Mouse (Mus musculus): ENCODE measurements around the gene Znhit1.
"Not testable (repeated sequence)": the region's sequence is repeated elsewhere in the genome, so short reads cannot be mapped to it uniquely, and the experiment has no call there.

Znhit1 gene

DNA sequence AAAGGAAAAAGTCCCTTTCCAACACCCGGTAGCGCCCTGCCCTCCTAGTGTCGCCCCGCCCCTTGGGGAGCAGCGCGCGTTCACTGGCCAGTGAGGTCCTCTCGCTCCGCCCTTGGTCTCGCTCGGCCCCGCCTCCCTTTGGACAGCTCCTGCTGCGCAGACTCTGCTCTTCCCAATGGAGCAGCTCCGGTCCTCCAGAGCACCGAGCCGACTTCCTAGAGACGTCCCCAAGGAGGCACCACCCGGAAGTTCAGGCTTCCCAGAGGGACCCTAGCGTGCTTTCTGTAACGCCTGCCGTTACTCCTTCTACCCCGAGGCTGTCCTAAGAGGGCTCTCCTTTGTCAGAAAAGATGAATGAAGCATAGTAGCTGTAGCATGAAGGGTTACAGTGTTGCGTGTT is 34.8 kb downstream of the Znhit1 start, which contains the start of gene Fis1:
Gene Fis1, plus strand, starts transcription at position 261 of the 400 bp plus-strand sequence.
- peak; percentile 97 for DNase-seq (ENCODE audit: low spot score in 2 of 2)

DNA sequence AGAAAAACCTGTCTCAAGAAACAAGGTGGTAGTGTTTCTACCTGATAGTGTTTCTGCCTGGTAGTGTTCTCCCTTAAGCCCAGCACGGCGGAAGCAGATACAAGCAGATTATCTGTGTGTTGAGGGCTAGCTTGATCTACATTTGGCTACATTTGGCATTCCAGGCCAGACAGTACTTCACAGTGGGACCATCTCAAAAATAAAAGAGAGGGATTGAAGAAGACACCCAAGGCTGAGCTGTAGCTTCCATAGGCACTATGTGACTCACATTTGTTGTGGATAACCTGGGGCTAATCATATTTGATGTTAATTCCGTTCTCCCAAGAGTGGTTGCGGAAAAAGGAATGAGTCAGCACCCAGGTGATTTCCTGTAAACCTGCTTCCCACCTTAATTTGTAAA is 35.7 kb downstream of the Znhit1 start:
- no peak for DNase-seq (ENCODE audit: low spot score in 2 of 2)

DNA sequence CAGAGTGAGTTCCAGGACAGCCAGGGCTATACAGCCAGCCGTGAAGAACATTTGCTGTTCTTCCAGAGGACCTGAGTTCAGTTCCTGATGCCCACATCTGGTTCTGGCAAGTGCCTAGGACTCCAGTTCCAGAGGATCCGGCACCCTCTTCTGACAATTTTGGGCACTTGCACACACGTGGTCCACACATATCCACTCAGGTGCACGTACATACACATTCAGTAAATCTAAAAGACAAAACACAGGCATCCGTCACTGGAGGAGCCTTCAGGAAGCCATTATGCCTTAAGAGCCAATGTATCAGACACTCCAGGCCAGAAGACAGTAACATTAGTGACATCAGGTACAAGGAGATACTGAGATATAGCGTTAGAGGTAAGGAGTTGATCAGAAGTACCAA is 37.3 kb downstream of the Znhit1 start:
- no peak for DNase-seq (ENCODE audit: low spot score in 2 of 2)

DNA sequence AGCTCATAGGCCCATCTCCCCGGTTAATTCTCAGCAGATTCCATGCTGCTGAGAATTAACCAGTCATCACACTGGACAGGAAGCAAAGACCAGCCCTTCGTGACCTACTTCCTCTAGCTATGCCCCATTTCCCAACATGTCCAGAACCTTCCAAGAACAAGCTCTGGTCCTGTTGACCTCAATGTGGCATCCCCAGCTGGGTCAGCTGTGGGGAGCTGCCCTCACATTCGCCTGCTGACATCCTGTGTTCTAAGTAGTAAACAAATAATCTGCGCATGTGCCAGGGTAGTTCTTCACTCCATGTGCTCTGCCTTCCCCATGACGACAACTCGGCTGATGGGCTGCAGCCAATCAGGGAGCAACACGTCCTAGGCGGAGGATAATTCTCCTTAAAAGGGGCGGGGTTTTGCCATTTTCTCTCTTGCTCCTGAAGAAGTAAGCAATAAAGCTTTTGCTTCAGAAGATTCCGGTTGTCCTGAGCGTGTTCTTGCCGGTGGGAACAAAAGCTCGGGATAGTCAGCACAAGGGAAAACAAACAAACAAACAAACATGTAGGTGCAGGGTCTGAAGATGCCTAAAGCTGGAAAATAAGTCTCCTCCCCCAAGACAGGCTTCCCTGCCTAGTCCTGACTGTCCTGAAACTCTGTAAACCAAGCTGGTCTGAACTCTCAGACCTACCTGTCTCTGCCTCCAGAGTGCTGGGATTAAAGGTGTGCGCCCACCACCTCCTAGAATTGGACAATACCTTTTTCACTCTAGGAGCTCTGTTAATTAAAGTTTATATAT is 38.1 kb downstream of the Znhit1 start:
- DNase-seq (ENCODE audit: low spot score in 2 of 2), result not testable (repeated sequence)

DNA sequence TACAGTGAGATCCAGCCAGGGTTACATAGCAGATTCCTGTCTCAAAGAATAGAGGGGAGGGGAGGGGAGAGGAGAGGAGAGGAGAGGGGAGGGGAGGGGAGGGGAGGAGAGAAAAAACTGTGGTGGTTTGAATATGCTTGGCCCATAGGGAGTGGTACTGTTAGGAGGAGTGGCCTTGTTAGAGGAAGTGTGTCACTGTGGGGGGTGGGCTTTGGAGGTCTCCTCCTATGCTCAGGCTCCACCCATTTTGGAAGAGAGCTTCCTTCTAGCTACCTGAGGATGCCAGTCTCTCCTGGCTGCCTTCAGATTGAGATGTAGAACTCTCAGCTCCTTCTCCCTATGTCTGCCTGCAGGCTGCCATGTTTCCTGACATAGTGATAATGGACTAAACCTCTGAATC is 39.9 kb downstream of the Znhit1 start:
- DNase-seq (ENCODE audit: low spot score in 2 of 2), result no peak

DNA sequence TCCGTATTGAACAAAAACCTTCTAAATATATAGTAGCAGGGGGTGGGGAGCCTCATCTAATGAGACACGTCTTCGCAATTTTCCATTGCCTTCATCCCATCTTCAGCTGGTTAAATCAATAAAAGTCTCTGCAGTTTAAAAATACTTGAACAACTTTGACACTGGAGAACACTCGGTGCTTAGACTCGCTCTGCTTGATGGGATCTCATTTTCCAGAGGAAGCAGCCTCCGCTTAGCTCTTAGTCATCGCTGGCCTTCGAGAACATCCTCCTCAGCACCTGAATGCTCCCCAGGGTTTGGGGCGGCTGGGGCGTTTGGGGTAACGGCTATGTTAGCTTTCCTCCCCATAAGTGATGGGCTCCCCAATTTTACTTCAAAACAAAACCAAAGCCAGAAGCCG is 42.7 kb downstream of the Znhit1 start:
- DNase-seq (ENCODE audit: low spot score in 2 of 2), result no peak

DNA sequence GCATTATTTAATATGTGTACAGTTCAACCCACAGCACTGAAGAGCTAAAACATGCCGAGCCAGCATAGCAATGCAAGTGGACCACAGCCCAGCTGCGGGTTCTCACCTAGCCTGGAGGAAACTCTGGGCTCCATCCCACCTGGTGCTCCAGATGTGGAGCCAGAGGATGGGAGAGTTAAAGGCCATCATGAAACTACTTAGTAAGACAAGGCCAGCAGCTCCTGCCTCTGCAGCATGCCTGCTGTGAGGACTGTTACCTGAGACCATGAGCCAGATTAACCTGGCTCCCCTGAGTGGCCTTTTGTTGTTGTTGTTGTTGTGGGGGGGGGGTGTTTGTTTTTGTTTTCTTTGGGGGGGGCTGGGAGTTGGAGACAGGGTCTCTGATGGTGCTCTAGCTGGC is 44.4 kb downstream of the Znhit1 start:
- no peak for DNase-seq (ENCODE audit: low spot score in 2 of 2)

DNA sequence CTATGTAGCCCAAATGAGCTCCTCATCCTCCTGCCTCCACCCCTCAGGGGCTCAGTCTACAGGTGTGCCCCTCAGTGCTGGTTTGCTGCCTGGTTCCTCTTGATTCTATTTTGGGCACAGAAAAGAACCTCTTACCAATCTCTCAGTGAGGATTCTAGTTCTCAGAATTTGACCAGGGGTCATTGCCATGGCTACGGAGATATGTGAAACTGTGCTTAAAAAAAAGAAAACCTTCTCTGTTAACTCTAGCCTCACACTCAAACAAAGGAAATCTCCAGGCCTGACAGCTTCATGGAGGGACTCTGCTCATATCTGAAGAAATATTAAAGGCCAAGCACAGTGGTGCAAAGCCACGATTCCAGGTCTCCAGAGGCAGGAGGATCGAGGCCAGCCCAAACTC is 45.0 kb downstream of the Znhit1 start:
- no peak for DNase-seq (ENCODE audit: low spot score in 2 of 2)

DNA sequence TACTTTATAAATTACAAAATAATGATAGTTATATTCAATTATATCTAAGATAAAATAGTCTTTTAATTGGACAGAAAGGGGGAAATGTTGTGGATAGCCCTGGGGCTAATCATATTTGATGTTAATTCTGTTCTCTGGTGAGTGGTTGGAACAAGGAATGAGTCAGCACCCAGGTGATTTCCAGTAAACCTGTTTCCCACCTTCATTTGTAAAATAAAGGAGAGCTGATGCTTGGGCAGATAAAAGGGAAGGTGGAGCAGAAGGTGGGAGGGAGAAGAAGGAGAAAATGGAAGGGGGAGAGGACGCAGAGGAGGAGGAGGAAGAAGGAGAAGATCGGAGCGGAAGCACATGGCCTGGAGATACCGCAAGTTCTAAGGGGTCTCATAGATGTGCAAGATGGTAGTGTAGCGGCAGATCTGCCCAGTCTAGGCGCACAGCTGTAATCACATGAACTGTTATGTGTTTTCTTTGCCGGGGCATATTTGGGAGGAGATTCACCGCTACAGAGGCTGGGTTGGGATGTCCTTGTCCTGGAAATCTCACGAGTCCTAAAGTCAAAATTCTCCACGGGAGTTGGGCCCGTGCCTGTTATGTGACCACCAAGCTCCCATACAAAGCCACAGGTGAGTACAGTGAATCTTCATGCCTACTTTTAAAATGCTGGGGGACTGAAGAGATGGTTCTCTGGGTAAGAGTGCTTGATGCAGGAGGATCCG is 46.8 kb downstream of the Znhit1 start:
- no peak for DNase-seq (ENCODE audit: low spot score in 2 of 2)

DNA sequence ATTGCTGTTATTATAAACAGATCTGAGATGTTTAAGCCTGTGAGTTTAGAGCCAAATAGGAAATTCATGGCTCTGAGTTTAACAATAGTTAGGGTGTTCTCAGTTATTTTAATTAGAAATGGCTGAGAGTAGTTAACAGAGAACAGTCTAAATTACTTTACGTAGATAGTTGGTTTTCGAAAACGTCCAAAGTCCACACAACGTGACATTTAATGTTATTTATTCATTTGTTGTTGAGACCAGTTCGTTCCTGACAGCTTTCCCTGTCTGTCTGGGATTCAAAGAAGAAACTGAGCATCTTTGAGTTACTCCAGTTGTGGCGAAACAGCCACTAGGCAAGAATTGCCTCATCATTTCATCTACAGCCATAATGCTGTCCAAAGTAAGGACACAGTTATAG is 47.8 kb downstream of the Znhit1 start:
- DNase-seq (ENCODE audit: low spot score in 2 of 2), result not testable (repeated sequence)

DNA sequence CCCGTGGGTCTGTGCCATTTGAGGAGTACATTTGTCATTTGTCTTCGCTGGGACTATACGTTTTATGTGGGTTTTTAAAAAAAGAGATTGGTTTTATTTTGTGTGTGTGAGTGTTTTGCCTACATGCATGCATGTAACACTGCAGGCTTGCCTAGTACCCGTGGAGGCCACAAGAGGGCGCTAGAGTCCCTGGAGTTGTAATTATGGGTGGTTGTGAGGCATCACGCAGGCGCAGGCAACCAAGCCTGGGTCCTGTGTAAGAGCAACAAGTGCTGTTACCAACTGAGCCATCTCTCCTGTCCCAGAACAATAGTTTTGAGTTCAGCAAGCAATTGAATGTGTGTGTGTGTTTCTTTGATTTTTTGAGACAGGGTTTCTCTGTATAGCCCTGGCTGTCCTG is 48.5 kb downstream of the Znhit1 start:
- no peak for DNase-seq (ENCODE audit: low spot score in 2 of 2)

DNA sequence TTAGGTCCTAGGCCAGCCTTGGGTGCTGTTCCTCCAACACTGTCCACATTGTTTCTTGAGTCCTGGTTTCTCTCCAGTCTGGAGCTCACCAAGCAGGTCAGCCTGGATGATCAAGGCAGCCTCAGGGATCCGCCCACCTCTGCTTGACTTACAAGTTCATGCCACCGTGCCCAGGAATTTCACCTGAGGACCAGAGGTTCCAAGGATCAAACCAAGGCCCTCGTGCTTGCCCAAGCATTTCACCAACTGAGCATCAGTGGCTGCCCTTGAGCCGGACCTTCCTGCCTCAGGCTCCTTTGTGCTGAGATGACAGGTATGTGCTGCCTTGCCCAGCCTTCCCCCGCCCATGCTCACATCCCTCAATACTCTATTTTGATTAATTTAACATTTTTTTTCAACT is 50.2 kb downstream of the Znhit1 start:
- DNase-seq (ENCODE audit: low spot score in 2 of 2), result no peak

DNA sequence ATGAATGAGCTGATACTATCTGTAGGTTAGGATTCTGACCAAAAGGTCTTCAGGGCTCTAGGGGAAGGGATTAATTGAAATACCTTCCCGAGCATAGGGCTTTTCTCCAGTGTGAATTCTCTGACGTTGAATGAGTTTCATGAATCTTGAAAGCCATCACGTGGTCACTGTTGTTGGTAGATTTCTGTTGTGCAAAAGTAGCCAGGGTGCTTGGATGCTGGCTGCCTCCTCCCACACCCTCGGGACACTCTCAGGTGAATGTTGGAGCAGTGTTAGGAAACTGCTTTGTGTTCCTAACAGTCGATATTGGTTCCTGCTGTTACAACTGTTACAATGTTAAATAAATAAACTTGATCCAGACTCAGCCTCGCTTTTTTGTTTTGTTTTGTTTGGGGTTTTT is 51.1 kb downstream of the Znhit1 start:
- DNase-seq (ENCODE audit: low spot score in 2 of 2), result no peak

DNA sequence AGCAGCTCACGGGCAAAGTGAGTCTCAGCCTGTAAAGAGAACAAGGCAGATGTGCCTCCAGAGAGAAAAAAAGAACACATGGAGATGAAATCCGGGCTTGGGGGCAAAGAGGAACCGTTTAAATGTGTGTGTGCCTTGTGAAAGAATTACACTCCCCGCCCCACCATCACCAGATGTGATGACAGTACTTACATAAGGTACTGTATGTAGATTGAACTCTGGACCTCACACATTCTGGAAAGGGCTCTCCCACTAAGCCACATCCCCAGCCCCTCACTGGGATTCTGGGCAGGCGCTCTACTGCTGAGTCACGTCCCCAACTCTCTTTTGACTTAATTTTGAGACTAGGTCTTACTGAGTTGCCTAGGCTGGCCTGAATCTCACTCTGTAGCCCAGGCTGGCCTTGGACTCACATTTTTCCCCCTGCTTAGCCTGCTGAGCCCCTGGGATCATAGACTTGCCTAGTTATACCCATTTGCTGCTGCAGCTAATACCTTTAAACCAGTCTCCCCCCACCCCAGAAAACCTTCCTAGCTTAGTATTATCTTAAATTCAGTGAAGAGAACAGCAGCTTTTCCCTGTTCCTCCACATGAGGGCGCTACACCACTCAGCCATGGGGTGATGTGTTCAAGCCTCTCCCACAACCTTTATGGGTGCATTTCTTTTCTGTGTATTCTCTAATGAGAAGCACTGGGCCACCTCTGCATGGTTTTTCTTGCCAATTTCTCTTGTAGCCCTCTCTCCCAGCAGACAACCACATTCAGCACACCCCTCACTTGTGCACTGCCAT is 51.7 kb downstream of the Znhit1 start:
- DNase-seq (ENCODE audit: low spot score in 2 of 2), result no peak

DNA sequence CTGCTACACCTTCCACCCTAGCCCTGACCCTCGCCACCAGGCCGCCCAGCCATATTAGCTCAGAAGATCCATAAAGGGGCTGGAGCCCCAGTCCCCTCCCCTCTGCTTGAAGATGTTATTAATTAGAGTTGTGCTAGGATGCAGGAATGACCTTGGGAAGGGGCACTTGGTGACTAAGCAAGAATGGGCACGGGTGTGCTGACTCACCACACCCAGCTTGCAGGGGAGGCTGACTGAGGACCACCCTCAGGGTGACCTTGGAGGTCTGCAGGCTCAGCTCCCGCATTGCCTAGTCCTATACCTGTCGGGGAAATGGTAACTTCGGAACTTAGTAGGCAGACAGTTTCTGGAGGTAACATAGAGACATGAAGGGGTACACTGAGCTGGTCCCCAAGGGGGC is 53.9 kb downstream of the Znhit1 start:
- no peak for DNase-seq (ENCODE audit: low spot score in 2 of 2)

DNA sequence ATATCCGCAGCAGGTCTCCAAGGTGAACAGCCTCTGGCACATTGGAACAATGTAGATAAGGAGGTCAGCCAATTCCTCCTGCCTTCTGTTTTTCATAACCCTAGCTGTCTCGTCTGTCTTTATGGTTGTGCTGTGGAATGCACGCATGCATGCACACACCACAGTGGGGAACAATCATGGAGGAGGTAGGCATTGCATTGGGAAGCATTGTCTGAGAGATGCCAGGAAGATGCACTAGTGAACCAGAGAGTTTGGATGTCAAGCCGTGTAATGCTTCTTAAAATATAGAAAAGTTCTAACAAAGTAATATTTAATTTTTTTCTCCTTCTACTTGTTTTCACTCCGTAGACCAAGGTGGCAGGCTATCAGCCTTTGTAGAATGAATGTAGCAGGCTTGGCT is 54.9 kb downstream of the Znhit1 start:
- no peak for DNase-seq (ENCODE audit: low spot score in 2 of 2)

Data from right cerebral cortex, postnatal 10 days (tissue).